Mouse (Mus musculus) megakaryocyte-erythroid progenitor cell, adult 5-6 weeks (primary cell): Measurements from ENCODE around the gene Nelfa. TPM values are rescaled to one million over a fixed set of nuclear protein-coding genes. Genes with fewer than 3 reads are reported as not detected.
"Not testable (repeated sequence)": the region's sequence is repeated elsewhere in the genome, so short reads cannot be mapped to it uniquely, and the experiment has no call there.

ENCODE experiments used
- ATAC-seq: replicated peaks from 2 replicates; pipeline ENCODE4 v1.8.0; 2016; ENCODE audit warnings: mild to moderate bottlenecking, inconsistent platforms; ENCODE audit not compliant: severe bottlenecking, poor library complexity, low FRiP score, low TSS enrichment
- total RNA-seq, 2 experiments: library from RNA; stranded (forward) in 1 of 2; stranded (reverse) in 1 of 2; fragments of 200-1000, 215-1000 nt in 1 of 2; fragments of >200 nt in 1 of 2; fragmentation: Nextera tagmentation in 1 of 2; gene quantifications; 2 replicates each; pipeline ENCODE4 v1.2.3; 2014 to 2017

Gene Nelfa
- total RNA-seq (2014; fragmentation: Nextera tagmentation) = 51.6 and 54.2 TPM in 2 replicates
- total RNA-seq (2017) = 28.3 and 35.0 TPM in 2 replicates

- ATAC-seq = peak; percentile 95
Observed at GRCm38 (mm10) chr5:33936120-33936707, at the start of gene Nelfa. TSS of gene Nelfa (minus strand) at chr5:33936413.

GRCm38 (mm10) chr5:33983309-33984121 is 47.3 kb upstream of the Nelfa start, which contains the start of gene Gm1673:
TSS of gene Gm1673 (plus strand) at chr5:33983433.
- no peak for ATAC-seq

- no peak for ATAC-seq
Observed at GRCm38 (mm10) chr5:33982731-33983259, 46.6 kb upstream of the Nelfa start.

- ATAC-seq = no peak
Observed at GRCm38 (mm10) chr5:33976267-33976666, 40.1 kb upstream of the Nelfa start.

GRCm38 (mm10) chr5:33974736-33975135 is 38.5 kb upstream of the Nelfa start:
- no peak for ATAC-seq

- ATAC-seq = no peak
Observed at GRCm38 (mm10) chr5:33959382-33959781, 23.2 kb upstream of the Nelfa start.

GRCm38 (mm10) chr5:33955868-33956267 is 19.7 kb upstream of the Nelfa start:
- no peak for ATAC-seq

- ATAC-seq = 0 out of 2 replicates have a peak, but pooled peaks have one; percentile 34
Observed at GRCm38 (mm10) chr5:33954354-33954753, 18.1 kb upstream of the Nelfa start.

GRCm38 (mm10) chr5:33953471-33954185 is 17.4 kb upstream of the Nelfa start:
- no peak for ATAC-seq

- ATAC-seq = no peak
Observed at GRCm38 (mm10) chr5:33948314-33948713, 12.1 kb upstream of the Nelfa start.

GRCm38 (mm10) chr5:33947035-33947434 is 10.8 kb upstream of the Nelfa start:
- ATAC-seq = not testable (repeated sequence)

- ATAC-seq = no peak
Observed at GRCm38 (mm10) chr5:33938448-33938847, 2.2 kb upstream of the Nelfa start.

- ATAC-seq = no peak
Observed at GRCm38 (mm10) chr5:33937230-33937629, 1.0 kb upstream of the Nelfa start.

GRCm38 (mm10) chr5:33935700-33936111 is 507 bp downstream of the Nelfa start:
- no peak; the same call in 1 of the 2 replicates for ATAC-seq

GRCm38 (mm10) chr5:33934877-33935276 is 1.3 kb downstream of the Nelfa start:
- ATAC-seq = no peak

- ATAC-seq = no peak
Observed at GRCm38 (mm10) chr5:33934081-33934480, 2.1 kb downstream of the Nelfa start.

GRCm38 (mm10) chr5:33932413-33932812 is 3.8 kb downstream of the Nelfa start:
- no peak for ATAC-seq

GRCm38 (mm10) chr5:33926170-33926569 is 10.0 kb downstream of the Nelfa start:
- ATAC-seq = no peak

GRCm38 (mm10) chr5:33922566-33922965 is 13.6 kb downstream of the Nelfa start:
- no peak for ATAC-seq
